Mouse (Mus musculus) ES-Bruce4 (cell line): ENCODE data around the gene Ramp2. TPM values are rescaled to one million over a fixed set of nuclear protein-coding genes. Genes with fewer than 3 reads are reported as not detected.

Source experiments
- H3K27ac ChIP-seq: 2 replicates; pipeline ENCODE4 v1.5.1; 2012; ENCODE audit warnings: low read length, inconsistent platforms; ENCODE audit not compliant: insufficient read depth
- H3K27me3 ChIP-seq: 2 replicates; pipeline ENCODE4 v1.6.1; 2012; ENCODE audit warnings: mild to moderate bottlenecking, low read length, inconsistent platforms; ENCODE audit not compliant: control insufficient read depth, poor library complexity, insufficient read depth, severe bottlenecking
- H3K36me3 ChIP-seq: 2 replicates; pipeline ENCODE4 v1.6.1; 2012; ENCODE audit warnings: inconsistent platforms, mild to moderate bottlenecking, low read length, moderate library complexity; ENCODE audit not compliant: control insufficient read depth, poor library complexity, insufficient read depth, severe bottlenecking
- H3K4me1 ChIP-seq: one replicate; pipeline ENCODE4 v1.8.1; 2011; ENCODE audit warnings: low read length; ENCODE audit not compliant: control insufficient read depth, insufficient read depth
- H3K4me3 ChIP-seq: 2 replicates; pipeline ENCODE4 v1.5.1; 2011; ENCODE audit warnings: low read depth, mild to moderate bottlenecking, low read length
- H3K9ac ChIP-seq: 2 replicates; pipeline ENCODE4 v1.6.1; 2012; ENCODE audit warnings: low read depth, mild to moderate bottlenecking, inconsistent platforms; ENCODE audit not compliant: poor library complexity, severe bottlenecking
- H3K9me3 ChIP-seq: replicated peaks from 2 replicates; pipeline ENCODE4 v1.6.1; 2012; ENCODE audit warnings: mild to moderate bottlenecking, low read length, inconsistent platforms; ENCODE audit not compliant: control insufficient read depth, poor library complexity, insufficient read depth, severe bottlenecking
- CTCF ChIP-seq: IDR thresholded peaks from one replicate; pipeline ENCODE4 v1.8.1; 2011; ENCODE audit warnings: low read depth, low read length
- EP300 ChIP-seq: IDR thresholded peaks from 2 replicates; pipeline ENCODE4 v1.6.1; 2011; ENCODE audit warnings: low read depth, low read length; ENCODE audit not compliant: insufficient read depth
- POLR2A ChIP-seq: IDR thresholded peaks from one replicate; pipeline ENCODE4 v1.8.1; 2011; ENCODE audit warnings: low read length; ENCODE audit not compliant: insufficient read depth
- polyA plus RNA-seq: library from polyadenylated mRNA; stranded (reverse); fragments of >200 nt; gene quantifications from 2 replicates; pipeline ENCODE4 v1.2.4, GENCODE M21; 2011; ENCODE audit warnings: low read depth; ENCODE audit not compliant: missing spikeins, insufficient read depth, insufficient read length

Ramp2 gene
- polyA plus RNA-seq, 1 experiment = 4.9 TPM

DNA sequence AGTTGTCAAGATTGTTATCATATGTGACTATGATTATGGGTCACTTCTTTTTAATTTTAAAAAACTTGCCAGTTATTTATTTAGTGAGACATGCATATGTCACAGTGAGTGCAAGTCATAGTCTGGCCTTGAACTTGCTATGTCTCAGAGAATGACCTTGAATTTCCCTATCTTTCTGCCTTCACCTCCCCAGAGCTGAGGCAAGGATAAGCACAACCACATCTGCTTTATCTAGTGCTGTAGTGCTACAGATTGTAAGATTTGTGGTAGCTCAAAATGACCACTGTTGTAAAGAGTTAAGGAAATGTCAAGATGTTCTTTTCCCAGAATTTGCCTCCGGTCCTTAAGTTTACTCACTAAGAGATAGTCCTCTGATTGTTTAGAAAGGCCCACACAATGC, 12.6 kb upstream of the Ramp2 start:
- no peak overlapping the region for H3K27ac ChIP-seq
- H3K27me3 ChIP-seq = no peaks in the 10 kb centered on the region
- peaks cover 3% of the 10 kb centered on the region for H3K4me1 ChIP-seq
- H3K9me3 ChIP-seq = no peaks in the 10 kb centered on the region
- no peak overlapping the region for H3K9ac ChIP-seq
- no peaks in the 10 kb centered on the region for H3K36me3 ChIP-seq
- H3K4me3 ChIP-seq = no peak overlapping the region
- no peak for TF ChIP-seq CTCF
- TF ChIP-seq EP300 = no peak
- TF ChIP-seq POLR2A = no peak

DNA sequence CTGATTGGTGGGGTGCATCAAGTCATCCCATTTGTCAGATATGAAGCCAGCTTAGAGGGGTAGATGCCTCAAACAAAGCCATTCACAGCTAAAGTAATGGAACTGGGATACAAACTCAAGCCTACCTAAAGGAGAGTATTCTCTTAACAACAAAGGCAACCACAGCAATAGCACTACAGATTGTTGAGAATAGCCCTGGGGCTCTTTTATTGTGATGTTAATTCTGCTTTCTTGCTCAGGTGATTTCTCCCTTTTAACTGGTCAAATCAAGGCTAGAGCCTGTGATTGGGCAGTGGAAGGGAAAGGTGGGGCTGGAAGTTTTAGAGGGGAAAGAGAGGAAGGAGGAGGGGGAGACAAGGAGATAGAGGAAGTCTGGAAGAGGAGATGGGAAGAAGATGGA, 11.7 kb upstream of the Ramp2 start:
- H3K4me1 ChIP-seq = peaks cover 3% of the 10 kb centered on the region
- no peak for TF ChIP-seq POLR2A
- TF ChIP-seq EP300 = no peak
- H3K27ac ChIP-seq = peak overlapping the region; percentile 70
- H3K4me3 ChIP-seq = peak overlapping the region; percentile 53
- H3K36me3 ChIP-seq = no peaks in the 10 kb centered on the region
- no peak overlapping the region for H3K9ac ChIP-seq
- no peaks in the 10 kb centered on the region for H3K9me3 ChIP-seq
- H3K27me3 ChIP-seq = no peaks in the 10 kb centered on the region

DNA sequence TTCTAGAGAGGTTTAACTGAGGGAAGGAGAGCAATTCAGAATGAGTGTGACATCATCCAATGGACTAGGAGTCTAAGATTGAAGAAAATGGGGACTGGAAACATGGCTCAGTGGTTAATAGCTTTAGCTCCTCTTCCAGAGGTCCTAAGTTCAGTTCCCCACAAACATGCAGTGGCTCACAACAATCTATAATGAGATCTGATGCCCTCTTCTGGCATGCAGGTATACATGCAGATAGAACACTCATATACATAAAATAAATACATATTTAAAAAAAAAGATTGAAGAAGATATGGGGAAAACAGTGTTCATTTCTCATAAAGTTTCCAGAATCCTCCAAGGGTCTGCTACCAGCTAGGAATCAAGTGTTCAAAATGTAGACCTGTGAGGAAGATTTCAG, 10.4 kb upstream of the Ramp2 start:
- Histone ChIP-seq H3K4me3 (no peak overlapping the region), H3K27ac (no peak overlapping the region), H3K9ac (no peak overlapping the region), H3K4me1 (peaks cover 2% of the 10 kb centered on the region), H3K27me3 (no peaks in the 10 kb centered on the region), H3K36me3 (no peaks in the 10 kb centered on the region), H3K9me3 (no peaks in the 10 kb centered on the region)
- TF ChIP-seq EP300 (no peak), POLR2A (no peak), CTCF (no peak)

DNA sequence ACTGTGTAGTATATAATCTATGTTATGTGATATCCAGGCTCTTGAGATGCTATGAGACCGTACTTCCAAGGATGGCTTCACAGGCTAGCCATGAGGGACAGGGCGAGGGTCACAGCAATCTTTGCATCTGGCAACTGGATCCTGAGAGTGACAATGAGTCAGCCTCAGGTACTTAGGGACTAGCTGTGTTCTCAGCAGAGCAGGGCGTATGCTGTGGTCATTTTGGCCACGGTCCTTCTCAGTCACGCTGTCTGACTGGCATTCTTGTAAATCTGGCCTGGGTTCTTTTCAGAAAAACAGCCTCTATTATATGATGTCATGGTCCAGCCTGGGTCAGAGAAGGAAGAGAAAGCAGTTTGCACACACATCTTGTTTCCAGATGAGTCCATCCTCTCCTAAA, 9.0 kb upstream of the Ramp2 start:
- TF ChIP-seq CTCF = no peak
- TF ChIP-seq POLR2A = no peak
- TF ChIP-seq EP300 = no peak
- Histone ChIP-seq H3K27me3 (no peaks in the 10 kb centered on the region), H3K27ac (no peak overlapping the region), H3K4me3 (no peak overlapping the region), H3K9me3 (no peaks in the 10 kb centered on the region), H3K9ac (no peak overlapping the region), H3K36me3 (no peaks in the 10 kb centered on the region), H3K4me1 (peaks cover 2% of the 10 kb centered on the region)

DNA sequence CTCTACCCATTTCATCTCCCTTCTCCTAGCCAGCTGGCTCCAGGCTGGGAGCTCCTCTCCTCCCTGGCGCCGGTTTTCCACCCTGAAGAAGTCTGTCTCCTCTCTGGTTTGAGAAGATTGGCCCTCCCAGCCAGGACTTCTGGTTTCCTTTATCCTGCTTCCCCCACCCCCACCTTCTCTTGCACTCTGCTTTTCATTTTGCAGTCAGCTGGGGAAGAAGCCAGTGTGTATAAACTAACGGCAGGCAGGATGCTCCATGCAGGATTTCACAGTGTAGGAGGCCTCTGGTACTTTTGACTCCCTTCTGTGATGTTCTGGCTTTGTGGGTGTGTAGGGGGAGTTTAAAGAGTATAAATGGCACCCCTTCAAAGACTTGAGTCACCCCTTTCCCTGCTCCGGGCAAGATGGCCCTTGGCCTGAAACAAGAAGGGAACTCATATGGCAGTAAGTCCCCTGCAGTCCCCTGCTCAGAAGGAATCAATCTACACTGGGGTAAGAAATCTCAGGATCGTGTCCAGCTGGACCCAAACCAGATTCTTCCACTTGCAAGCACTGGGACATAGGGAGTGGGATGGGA, 7.7 kb upstream of the Ramp2 start:
- Histone ChIP-seq H3K27ac (no peak overlapping the region), H3K4me3 (no peak overlapping the region), H3K9ac (no peak overlapping the region), H3K36me3 (no peaks in the 10 kb centered on the region), H3K4me1 (no peaks in the 10 kb centered on the region), H3K27me3 (no peaks in the 10 kb centered on the region), H3K9me3 (no peaks in the 10 kb centered on the region)
- TF ChIP-seq CTCF = no peak
- TF ChIP-seq POLR2A = no peak
- TF ChIP-seq EP300 = no peak

DNA sequence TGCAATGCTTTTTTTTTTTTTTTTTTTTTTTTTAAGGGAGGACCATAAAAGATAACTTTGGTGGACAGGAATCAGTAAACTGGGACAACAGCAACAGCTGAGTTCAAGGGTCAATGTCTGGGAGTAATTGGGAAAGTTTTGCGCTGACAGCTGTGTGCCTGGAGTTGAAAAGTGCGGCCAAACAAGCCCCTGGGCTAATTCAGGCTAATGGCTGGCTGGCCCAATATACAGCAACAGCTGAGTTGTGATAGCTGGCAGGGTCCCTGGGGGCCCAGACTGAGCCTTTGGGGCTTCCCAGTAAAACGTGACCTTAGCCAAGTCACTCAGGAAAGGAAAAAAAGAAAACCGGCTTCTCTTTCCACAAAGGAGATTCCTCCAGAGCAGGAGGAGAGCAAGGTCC, 757 bp upstream of the Ramp2 start:
- TF ChIP-seq POLR2A (no peak), CTCF (no peak), EP300 (no peak)
- H3K27me3 ChIP-seq = peaks cover 2% of the 10 kb centered on the region; the same call in 1 of the 2 replicates
- no peaks in the 10 kb centered on the region for H3K36me3 ChIP-seq
- H3K9me3 ChIP-seq = no peaks in the 10 kb centered on the region
- no peaks in the 10 kb centered on the region for H3K4me1 ChIP-seq
- no peak overlapping the region for H3K4me3 ChIP-seq
- no peak overlapping the region for H3K27ac ChIP-seq
- no peak overlapping the region for H3K9ac ChIP-seq

DNA sequence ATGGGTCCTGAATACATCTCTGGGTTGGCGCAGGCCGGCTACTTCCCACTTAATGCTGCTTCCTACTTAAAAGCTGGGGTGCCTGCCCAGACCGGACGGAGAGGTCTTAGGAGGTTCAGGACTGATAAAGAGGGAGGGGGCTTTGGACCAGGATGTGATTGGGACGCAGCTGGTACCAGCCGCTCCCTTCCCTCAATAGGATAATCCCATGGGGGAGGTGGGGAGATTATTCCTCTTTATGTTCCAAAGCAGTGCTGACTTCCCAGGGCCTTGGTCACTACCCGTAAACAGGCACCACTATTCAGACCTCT, 829 bp downstream of the Ramp2 start:
- Histone ChIP-seq H3K27ac (no peak overlapping the region), H3K9ac (peak overlapping the region; percentile 58), H3K27me3 (peaks cover 2% of the 10 kb centered on the region; the same call in 1 of the 2 replicates), H3K9me3 (no peaks in the 10 kb centered on the region), H3K36me3 (no peaks in the 10 kb centered on the region), H3K4me1 (no peaks in the 10 kb centered on the region), H3K4me3 (peak overlapping the region; percentile 55)
- TF ChIP-seq CTCF = no peak
- no peak for TF ChIP-seq POLR2A
- TF ChIP-seq EP300 = no peak
